Mouse (Mus musculus) gastrocnemius, adult 18-20 months (tissue): Measurements from ENCODE around the gene Vps54. TPM values are rescaled to one million over a fixed set of nuclear protein-coding genes. Genes with fewer than 3 reads are reported as not detected.
"Not testable (repeated sequence)": the region's sequence is repeated elsewhere in the genome, so short reads cannot be mapped to it uniquely, and the experiment has no call there.

Experiments
- DNase-seq: peaks from one replicate; pipeline ENCODE4 v3.0.0; 2021; ENCODE audit warnings: low spot score
- total RNA-seq, 2 experiments: library from RNA; stranded (reverse); gene quantifications; 2 replicates each; pipeline ENCODE4 v1.2.3; 2021

Gene Vps54
- total RNA-seq, 2 experiments from 2014 or later = 19.9 to 21.0 TPM

DNA sequence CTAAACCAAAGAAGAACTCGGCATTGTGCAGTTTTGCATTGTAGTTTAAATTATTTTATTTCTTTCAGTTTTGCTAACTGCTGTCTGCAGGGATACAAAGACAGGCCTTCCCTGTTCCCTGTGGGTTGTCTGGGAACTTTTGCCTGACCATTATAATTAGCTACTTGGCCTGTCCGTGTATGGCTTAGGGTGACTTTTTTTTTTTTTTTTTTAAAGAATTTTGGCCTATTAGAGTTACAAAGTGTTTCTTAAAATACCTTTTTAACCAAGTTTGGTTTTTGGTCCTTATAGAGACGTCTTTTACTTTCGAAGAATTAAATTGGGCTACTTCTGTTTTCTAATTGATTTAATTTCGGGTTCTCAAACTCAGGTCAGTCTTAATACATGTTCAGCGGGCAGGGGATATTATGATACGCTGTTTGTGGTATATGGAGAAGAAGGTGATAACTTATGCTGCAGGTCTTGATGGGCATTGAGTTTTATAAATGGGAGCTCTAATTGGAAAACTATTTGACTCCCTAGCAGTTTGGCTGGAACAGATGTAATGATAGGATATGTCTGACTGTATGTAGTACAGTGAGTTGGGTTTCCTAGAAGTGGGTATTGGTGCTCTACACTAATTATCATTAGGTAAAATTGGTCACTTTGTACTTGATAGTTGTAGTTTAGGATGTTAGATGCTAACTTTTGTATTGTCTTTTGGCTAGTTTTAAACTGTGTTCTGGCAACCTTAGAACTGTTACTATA, 855 bp downstream of the Vps54 start:
- DNase-seq = no peak

DNA sequence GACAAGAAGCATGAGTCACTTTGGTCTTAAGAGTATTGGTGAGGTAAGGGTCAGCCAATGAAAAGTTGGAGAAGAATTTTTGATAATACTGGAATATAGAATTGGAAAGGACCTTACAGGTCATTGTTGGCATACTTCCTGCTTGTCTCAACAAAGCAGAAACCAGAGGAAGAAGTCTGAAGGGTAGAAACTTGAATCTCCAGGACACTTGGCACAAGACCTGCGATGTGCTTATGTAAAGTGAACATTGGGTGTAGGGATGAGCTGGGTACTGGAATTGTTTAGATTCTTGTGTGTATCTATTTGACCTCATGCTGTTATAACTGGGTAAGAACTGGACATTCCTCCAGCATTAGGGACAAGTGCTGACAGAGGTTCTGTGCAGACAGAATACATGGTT, 2.3 kb downstream of the Vps54 start:
- DNase-seq = peak; percentile 11

DNA sequence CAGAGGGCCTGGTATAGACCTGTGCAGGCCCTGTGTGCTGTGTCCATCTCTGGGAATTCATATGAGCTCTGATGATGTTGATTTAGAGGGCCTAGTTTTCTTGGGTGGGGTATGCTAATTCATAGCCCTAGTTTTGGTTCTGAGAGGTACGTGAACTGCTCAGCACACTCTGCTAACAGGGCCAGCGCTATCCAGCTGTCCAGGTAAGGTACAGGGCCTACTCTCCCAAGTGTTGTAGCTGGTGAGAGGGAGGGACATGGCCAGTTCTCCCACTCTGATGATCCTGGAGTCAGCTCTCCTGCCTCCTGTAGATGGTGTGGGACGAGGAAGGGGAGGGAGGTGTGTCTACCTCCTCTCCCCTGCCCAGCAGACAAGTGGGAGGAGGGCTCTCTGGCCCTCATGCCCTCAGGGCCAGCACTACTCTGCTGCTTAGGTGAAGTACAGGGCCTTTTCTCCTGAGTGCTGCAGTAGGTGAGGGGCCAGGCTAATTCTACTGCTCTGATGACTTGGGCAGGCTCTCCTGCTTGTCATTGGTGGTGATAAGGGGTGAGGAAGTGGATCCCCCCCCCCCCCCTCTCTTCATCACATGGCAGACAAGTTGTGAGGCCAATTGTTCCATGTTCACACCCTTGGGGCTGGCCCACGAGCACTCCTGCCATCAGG, 8.3 kb downstream of the Vps54 start:
- DNase-seq = no peak

DNA sequence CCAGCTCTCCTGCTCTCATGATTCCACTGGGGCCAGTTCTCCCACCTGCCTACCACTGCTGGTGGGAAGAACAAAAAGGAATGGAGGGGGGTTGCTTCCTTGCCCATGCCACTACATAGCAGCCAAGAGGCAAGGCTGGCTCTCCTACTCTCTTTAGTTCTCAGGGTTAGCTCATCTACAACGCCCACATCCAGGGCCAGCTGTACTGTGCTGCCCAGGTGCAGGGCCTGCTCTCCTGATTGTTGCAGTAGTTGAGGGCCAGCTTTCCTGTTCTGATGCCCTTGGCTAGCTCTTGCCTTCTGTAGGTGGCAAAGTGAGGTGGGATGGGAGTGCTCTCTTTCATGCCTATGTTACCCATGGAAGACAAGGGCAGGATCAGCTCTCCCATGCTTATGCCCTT, 8.9 kb downstream of the Vps54 start:
- no peak for DNase-seq

DNA sequence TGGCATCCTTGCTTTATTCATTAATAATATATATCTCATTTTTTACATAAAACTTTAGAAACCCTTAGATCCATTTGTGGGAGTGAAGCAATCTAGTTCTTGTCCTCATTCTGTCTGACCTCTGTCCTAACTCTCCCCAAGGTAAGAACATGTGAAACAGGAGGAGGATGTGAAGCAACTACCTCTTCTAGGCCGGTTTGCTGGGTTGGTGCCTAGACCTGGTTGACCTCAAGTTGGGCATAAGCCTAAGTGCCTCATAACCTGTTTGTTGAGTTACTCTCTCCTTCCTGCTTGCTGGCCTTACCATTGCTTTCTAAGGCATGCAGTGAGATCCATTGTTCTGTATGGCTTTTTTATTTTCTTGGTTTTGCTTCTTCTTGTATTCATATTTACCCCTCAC, 11.3 kb downstream of the Vps54 start:
- peak; percentile 30 for DNase-seq

DNA sequence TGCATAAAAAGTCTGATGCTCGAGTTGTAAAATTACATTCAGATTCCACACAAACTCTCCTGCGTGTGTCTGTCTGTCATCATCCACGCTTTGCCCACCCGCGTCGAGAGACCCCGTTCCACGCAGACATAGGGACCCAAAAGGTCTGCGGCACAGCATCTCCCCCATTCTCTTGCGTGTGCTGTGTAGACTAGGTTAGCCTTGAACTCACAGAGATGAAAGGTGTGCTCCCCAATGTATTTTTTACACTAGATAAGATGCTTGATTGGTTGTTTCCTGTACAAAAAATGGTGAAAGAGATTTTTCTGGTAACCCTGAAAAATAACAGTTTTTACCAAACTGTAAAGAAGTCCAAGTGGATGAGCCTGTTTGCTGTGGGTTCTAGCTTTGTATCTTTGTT, 19.5 kb downstream of the Vps54 start:
- DNase-seq = not testable (repeated sequence)

DNA sequence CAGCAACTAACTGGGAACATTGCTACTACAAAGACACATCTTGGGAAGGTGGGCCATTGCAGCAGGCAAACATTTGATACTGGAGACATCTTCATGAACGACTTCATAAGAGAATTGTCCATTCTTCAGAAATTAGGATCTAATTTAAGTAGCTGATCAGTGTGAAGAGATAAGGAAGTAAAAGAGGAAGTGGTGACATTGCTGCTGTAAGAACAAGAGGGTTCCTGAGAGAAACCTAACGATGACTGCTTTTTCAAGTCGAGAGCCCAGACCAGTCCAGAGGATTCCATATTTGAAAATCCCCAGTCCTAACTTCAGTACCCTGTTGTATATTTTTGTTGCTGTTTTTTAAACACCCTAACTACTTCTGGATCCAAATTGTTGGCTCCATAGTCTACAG, 26.3 kb downstream of the Vps54 start:
- no peak for DNase-seq

DNA sequence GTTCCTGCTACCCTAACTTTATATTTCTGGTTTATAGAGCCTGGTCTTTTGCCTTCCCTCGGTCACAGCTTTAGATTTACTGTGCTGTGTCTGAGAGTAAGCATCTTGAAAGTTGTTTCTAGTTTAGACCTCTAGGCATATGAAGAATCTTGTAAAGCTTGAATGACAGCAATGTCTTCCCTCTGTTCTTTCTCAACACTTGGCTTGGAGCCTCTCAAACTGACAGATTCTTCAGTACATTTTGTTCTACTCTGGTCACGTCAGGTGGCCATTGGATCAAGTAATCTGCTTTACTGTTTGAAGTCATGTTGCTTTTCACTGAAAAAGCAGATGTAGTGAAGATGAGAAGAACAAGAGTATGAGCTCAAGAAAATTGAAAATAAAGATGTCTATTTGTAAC, 37.1 kb downstream of the Vps54 start:
- peak; percentile 31 for DNase-seq

DNA sequence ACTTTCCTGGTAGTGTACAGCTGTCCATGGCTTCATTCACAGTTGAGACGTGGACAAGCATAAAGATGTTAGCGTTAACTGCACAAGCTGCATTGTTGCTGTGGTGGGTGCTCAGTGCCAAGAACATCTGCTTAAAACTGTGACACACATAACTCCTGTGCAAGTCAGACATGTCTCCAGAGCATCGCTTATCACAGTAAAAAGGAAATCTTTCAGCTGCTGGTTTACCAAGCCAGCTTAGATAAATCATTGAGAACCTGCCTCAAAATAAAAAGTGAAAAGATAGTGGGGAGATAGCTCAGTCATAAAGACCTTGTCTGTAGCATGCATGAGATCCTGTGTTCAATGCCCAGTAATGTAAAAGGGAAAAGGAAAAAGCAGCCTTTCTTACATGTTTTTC, 47.3 kb downstream of the Vps54 start:
- no peak for DNase-seq

DNA sequence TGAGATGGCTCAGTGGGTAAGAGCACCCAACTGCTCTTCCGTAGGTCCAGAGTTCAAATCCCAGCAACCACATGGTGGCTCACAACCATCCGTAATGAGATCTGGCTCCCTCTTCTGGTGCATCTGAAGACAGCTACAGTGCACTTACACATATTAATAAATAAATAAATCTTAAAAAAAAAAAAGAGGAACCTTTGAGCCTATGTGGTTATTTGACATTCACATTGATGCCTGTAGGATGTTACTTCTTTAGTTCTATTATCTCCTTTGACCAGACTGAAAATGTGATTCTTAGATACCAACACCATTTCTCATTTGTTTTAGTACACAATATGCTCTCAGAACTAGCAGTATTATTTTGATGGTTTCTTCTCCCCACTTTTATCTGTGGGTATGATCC, 49.1 kb downstream of the Vps54 start:
- DNase-seq = not testable (repeated sequence)

DNA sequence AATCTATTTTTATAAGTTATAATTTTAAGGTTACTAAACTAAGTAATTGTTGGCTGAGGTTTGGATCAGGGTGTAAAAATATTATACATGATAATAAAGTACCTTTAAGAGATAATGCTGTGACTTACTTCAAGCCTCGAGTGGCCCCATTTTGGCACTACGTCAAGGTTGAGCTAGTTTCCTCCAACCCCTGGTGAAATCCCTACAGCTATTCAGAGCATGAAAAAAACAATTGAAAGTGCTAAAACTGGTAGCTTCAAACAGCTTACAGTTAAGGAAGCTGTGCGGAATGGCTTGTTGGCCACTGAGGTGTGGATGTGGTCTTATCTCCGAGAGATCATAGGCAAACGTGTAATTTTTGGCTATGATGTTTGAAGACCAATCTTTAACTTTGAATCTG, 56.4 kb downstream of the Vps54 start:
- no peak for DNase-seq

DNA sequence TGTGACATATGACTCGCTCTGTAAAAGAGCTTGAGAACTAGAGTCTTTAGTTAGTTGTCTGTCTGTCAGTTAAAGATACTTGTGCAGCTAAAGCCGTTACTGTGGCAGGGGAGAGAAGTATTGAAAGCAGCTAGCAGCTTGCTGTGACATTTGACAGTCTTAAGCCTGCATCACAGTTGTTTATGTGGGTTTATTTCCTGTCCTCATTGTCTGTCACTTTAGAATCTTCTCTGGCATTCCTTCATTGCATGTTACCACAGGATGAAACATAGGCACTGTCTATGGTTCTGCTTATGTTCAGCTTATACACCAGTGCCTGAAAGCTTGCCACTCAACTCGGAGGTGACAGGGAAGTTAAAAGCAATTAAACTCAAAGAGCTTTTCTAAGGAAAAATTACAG, 64.5 kb downstream of the Vps54 start:
- no peak for DNase-seq

DNA sequence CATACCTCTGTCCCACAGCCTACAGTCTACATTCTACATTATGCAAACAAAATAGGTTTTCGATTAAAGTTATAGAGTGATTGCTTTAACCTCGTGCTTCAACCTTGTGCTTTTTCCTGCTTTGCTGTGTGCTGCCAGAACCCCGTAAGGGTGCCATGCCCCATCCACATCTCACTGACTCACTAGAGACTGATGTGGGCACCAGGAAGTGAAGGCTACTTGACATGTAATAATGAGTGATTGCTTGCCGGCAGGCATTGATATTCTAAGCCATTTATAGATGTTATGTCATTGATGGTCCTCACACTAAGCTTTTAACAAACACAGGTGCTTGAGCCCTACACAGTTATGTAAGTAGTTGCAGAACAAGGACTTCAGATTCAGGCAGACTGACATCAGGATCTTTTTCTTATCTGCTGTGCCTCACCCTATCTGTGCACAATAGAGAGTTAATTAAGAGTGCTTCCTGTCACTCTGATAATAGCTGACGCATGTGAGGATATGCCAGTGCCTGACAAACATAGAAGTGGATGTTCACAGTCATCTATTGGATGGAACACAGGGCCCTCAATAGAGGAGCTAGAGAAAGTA, 68.1 kb downstream of the Vps54 start:
- no peak for DNase-seq

DNA sequence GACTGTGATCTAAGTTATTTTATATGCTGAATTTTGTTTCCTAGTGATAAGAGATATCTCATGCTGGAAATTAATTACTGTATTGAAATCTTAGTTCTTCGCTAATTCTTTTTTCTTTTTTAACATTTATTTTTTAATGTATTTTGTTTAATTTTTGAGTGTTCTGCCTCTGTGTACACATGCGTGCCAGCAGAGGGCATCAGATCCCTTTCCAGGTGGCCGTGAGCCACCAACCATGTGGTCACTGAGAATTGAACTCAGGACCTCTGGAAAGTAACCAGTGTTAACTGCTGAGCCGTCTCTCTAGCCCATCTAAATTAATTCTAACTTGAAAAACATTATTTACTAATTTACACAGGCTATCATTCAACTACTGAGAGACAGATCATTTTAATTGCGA, 69.0 kb downstream of the Vps54 start:
- DNase-seq = no peak

DNA sequence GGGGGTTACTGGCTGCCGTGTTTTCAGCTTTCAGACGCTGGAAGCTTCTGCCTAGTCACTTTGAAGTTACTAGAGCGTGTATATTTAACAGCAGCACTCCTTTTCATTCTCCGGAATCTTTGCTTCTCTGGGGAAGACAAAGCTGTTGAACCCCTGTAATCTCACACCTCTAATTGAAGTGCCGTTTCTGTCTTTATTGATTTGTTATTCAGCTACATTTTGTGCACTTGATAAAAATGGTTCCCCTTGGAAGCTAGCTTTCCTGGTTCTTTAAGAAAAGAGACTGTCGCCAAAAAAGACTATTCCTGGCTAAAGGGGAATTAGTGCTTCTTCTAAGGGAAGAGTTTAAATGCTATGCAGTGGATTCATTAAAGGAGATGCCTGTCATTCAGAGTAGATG, 70.4 kb downstream of the Vps54 start:
- no peak for DNase-seq

DNA sequence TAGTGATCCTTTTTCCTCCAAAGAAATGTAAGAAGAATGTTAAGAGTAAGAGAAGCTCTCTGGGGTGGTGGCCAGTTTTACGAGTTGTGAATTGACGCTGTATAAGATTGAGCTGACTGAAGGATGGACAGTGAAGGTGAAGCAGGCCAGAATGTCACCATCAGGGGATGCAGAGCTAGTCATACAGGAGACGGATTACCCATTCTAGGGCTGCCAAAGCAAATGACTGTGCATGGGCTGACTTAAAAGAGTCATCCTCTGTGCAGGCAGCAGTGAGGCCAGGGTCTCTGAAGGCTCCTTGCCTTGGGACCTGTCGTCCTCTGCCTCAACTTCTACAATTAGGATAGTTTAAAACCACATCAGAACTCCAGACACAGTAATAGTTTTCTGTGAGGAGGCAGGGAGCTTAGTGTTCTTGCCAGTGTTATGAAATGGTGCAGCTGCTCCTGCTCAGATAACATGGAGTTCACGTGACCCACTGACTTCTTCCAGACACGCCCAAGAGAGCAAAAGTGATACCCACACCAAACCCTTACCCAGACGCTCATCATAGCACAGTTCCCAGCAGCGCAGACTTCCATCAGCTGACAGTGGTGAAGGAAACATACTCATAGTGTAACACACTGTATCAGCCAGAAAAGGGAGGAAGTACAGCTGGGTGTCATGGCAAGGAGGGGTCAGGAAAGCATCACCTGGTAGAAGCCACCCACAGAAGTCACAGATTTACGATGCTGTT, 75.0 kb downstream of the Vps54 start:
- peak; percentile 79 for DNase-seq

DNA sequence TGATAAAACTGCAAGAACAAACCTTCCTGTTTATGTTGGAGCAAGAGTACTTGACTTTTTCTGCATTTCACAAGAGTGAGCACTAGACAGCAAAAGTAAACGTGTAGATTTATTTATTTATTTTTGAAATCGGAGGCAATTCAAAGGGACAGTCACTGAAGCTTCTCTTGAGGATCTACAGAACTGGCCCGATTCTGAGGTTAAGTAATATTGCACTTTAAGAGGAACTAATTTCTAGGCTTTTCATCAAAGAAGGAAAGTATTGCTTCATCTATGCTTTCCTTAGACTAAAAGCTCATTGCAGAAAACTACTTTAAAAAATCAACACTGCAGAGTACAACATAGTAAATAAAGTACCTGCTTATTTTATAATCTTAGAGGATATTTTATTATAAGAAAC, 82.5 kb downstream of the Vps54 start:
- no peak for DNase-seq

DNA sequence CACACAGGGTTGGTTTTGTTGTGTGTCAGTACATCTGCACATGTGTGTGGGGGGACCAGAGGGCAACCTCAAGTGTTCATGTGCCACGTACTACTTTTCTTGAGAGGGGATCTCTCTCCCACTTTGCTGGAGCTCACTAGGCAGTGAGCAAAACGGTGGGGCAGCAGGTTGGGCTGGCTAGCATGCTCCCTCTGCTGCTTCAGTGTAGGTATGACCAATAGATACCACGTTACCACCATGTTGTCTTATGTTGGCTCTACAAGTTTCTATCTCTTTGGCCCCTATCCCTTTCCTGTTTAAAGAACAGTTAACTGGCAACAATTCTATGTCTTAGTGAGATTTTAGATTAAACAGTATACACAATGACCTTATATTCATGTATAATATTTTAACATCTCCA, 83.3 kb downstream of the Vps54 start:
- DNase-seq = no peak

DNA sequence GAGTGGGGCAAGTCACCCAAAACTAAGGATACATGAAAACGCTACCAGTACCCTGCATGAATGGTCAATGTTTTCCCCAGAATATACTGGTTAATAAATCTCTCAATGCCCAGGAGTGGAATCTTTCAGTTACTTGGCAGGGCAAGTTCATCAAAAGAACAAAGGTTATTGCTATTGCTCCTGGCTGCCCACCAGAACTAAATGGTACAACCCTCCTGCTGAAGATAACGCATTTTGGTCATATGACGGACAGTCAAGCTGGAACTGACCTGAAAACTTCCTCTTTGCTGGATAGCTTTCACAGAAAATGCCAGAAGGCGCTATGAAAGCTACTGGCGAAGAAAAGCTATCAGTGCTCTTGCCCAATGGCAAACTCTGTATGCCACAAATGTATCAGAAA, 86.7 kb downstream of the Vps54 start:
- DNase-seq = no peak

DNA sequence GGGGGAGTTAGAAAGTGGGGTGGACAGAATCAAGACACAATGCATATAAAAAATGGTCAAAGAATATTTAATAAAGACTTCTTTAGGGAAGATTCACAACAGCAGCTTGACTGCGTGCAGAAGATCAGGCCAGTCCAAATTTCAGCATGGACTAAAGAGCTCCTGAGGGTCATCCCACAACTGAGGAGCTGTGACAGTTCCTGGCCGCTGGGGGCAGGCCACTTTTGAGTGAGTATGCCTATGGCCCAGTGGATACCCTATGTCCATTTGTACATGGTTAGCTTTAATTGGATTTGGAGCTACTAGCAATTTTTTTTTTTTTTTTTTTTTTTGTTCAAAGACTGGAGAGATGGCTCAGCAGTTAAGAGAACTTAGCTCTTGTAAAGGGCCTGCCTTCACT, 87.7 kb downstream of the Vps54 start:
- DNase-seq = no peak

DNA sequence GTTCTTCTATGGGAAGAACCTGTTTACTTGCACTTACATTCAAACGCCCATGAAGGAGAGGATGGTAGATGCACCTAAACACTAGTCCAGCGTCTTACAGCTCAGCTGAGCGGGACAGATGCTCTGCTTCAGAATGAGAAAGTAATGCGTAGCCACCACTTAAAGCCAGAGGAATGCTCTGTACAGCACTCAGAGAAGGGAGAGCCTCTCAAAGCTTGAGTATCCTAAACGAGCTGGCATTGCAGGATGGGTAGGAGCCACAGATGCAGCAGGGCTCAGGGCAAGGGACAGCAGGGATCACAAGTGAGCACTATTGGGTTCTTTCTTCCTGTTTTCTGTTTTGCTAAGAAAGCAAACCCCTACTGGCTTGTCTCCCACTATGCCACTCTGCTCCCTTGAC, 88.4 kb downstream of the Vps54 start:
- DNase-seq = no peak

DNA sequence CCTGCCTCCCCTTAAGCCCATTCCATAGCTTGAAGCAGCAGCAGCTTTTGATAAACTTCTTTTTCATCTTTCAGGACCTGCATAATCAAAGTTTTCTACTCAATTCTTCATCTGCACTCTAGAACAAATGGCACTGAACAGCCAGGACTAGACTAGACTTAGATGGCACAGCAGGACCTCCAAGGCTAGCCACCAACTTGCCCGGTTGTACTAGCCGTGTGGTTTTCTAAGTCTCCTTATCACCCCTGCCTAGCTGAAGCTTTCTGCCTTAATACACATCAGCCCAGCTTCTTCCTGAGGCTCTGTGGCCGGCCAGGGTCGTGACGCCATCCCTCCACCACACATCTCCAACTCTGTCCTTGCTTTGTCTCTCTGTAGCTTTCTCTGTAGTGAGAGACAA, 89.1 kb downstream of the Vps54 start:
- DNase-seq = no peak
